Mouse (Mus musculus) myocyte (in vitro differentiated cells): ENCODE data around the gene Dctpp1.
A peak's percentile ranks its signal among the peaks of the same experiment; 100 is the strongest.

Source experiments
- MAX ChIP-seq: IDR thresholded peaks from one replicate; pipeline ENCODE4 v1.6.1; 2011; ENCODE audit warnings: low read depth, mild to moderate bottlenecking, control low read depth
- POLR2A ChIP-seq: IDR thresholded peaks from one replicate; pipeline ENCODE4 v1.6.1; 2011; ENCODE audit warnings: low read depth, mild to moderate bottlenecking, control low read depth, moderate library complexity; ENCODE audit not compliant: insufficient read length
- POLR2AphosphoS2 ChIP-seq: IDR thresholded peaks from one replicate; pipeline ENCODE4 v1.6.1; 2011; ENCODE audit warnings: low read depth, control low read depth; ENCODE audit not compliant: insufficient read length
- REST ChIP-seq: IDR thresholded peaks from one replicate; pipeline ENCODE4 v1.6.1; 2011; ENCODE audit warnings: mild to moderate bottlenecking, control low read depth, moderate library complexity; ENCODE audit not compliant: insufficient read depth, insufficient read length
- USF1 ChIP-seq: IDR thresholded peaks from one replicate; pipeline ENCODE4 v1.6.1; 2011; ENCODE audit warnings: low read depth, mild to moderate bottlenecking, control low read depth, moderate library complexity

- TF ChIP-seq MAX (no peak), POLR2AphosphoS2 (peak; percentile 83), POLR2A (peak; percentile 64), USF1 (no peak), REST (no peak)
Observed at GRCm38 (mm10) chr7:127212432-127213250, 47.9 kb downstream of the Dctpp1 start.
